Mouse (Mus musculus) stomach, embryonic 15.5 days (tissue): ENCODE data around the gene Ifih1. TPM values are rescaled to one million over a fixed set of nuclear protein-coding genes. Genes with fewer than 3 reads are reported as not detected.

Source experiments
- ATAC-seq: fragments of 200-750 bp; cut with Nextera tagmentation; 2 replicates; pipeline ENCODE4 v1.8.0; 2017; ENCODE audit warnings: low read depth, moderate number of reproducible peaks, moderate TSS enrichment; ENCODE audit not compliant: insufficient read depth, low FRiP score
- H3K27ac ChIP-seq: fragments of 300-500 bp; sonication (generic); 2 replicates; pipeline ENCODE4 v1.5.1; 2015; ENCODE audit warnings: mild to moderate bottlenecking, inconsistent platforms
- H3K27me3 ChIP-seq: fragments of 300-500 bp; sonication (generic); replicated peaks from 2 replicates; pipeline ENCODE4 v1.6.1; 2015; ENCODE audit warnings: inconsistent platforms
- H3K36me3 ChIP-seq: fragments of 300-500 bp; sonication (generic); 2 replicates; pipeline ENCODE4 v1.6.1; 2015; ENCODE audit warnings: inconsistent platforms
- H3K4me1 ChIP-seq: fragments of 300-500 bp; sonication (generic); 2 replicates; pipeline ENCODE4 v1.6.1; 2015; ENCODE audit warnings: inconsistent platforms
- H3K4me2 ChIP-seq: fragments of 300-500 bp; sonication (generic); 2 replicates; pipeline ENCODE4 v1.6.1; 2015; ENCODE audit warnings: mild to moderate bottlenecking, inconsistent platforms
- H3K4me3 ChIP-seq: fragments of 300-500 bp; sonication (generic); replicated peaks from 2 replicates; pipeline ENCODE4 v1.5.1; 2015; ENCODE audit warnings: inconsistent platforms
- H3K9ac ChIP-seq: fragments of 300-500 bp; sonication (generic); 2 replicates; pipeline ENCODE4 v1.6.1; 2015; ENCODE audit warnings: inconsistent platforms
- H3K9me3 ChIP-seq: fragments of 300-500 bp; sonication (generic); 2 replicates; pipeline ENCODE4 v1.6.1; 2016; ENCODE audit warnings: inconsistent platforms
- WGBS: fragments of 180-500 bp; shearing (Covaris S2); methylation state at CpG from one replicate; pipeline ENCODE4 v1.1.7; 2015; 5-methylcytosine and 5-hydroxymethylcytosine counted together
- polyA plus RNA-seq: library from polyadenylated mRNA; unstranded; fragments of >200 nt; fragmentation: Nextera tagmentation; extraction: Ambion mirVana; gene quantifications from 2 replicates; pipeline ENCODE4 v1.2.1, GENCODE M21; 2015

Ifih1 gene
- polyA plus RNA-seq, result 4.4 TPM in 2 replicates

DNA sequence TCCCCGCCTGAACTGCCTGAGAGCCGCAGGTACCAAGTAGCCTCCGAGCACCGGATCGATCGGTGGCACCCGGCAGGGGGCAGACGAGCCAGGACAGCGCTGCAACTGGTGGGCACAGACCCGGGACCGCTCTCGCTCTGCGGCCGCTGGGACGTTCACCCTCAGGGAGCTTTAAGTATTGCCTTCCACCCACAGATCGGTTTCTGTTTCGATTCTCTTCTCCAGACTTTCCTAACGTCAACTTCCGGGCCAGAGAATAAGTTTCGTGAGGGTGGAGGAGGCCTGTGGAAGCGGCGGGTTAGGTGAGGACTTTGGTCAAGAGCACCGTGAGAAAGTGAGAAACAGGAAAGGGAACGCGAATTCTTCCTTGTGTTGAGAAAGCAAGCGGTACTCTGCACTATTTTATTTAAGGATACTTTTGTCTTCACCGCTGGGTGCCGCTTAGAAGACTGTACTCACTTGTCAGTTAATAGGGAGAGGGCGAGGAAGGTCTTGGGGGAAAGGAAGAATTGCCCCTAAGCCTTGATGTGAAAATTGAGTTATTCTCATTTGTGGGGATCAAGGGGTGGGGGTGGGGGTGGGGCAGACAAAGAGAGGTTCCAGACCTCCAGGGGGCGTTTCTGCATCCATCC, at the start of gene Ifih1:
Ifih1 (minus strand) TSS at position 242 of the 632 bp plus-strand sequence.
- no peaks in the 10 kb centered on the region for H3K27me3 ChIP-seq
- H3K9me3 ChIP-seq, result no peaks in the 10 kb centered on the region
- no peaks in the 10 kb centered on the region for H3K36me3 ChIP-seq
- H3K4me2 ChIP-seq, result peak within 1 kb of the TSS; percentile 58
- WGBS, result 1% methylated on average over 30 of the region's 30 CpGs
- peak within 1 kb of the TSS; percentile 52 for H3K4me3 ChIP-seq
- peak within 1 kb of the TSS; percentile 54 for H3K27ac ChIP-seq
- H3K4me1 ChIP-seq, result peaks cover 7% of the 10 kb centered on the region; the same call in 1 of the 2 replicates
- peak within 1 kb of the TSS; percentile 17; the same call in 1 of the 2 replicates for H3K9ac ChIP-seq
- peak; percentile 86 for ATAC-seq

DNA sequence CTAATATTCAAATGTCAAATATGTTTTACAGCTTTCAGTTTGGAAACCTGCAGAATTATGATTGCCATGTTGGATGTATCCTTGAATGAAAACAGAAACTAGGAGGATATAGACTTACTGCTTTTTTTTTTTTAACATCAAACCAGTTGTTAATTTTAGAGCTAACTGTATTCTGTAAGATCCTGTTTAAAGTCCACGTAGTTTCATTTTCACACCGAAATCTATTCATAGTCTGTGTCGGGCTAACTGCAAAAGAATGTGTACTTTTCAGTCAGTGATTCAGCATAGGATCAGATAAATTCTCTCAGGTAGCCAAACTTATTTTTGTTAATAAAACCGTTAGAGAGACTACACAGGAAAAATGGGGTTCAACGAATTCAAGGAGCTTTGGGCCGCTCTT, 39.9 kb upstream of the Ifih1 start:
- H3K9ac ChIP-seq, result no peak overlapping the region

DNA sequence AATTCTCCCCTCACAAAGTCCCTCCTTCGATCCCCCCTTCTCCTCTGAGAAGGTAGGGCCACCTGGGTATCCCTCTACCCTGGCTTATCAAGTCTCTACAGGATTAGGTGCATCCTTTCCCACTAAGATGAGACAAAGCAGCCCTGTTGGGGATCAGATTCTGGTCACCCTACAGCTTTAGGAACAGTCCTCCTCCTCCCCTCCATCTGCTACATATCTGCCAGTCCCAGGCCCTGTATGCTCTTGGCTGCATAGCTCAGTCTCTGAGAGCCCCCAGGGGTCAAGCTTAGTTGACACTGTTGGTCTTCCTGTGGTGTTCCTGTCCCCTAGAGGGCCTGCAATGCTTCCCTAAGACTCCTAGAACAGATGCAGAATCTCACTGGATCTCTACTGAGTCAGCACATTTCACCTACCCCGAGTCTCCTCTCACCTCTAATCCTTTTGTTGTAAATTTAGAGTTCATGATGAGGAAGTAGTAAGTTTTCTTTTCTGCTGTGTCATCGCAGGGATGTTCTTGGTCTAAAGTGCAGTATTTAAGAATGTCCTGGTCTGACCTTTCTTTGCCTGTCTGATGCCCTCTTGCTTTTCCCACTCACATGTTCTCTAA, 39.0 kb upstream of the Ifih1 start:
- no peak for ATAC-seq
- H3K4me2 ChIP-seq, result no peak overlapping the region
- no peak overlapping the region for H3K4me3 ChIP-seq
- H3K9ac ChIP-seq, result no peak overlapping the region
- 50% methylated on average over 3 of the region's 3 CpGs for WGBS
- no peak overlapping the region for H3K27ac ChIP-seq
- no peaks in the 10 kb centered on the region for H3K27me3 ChIP-seq
- H3K4me1 ChIP-seq, result no peaks in the 10 kb centered on the region
- H3K9me3 ChIP-seq, result no peaks in the 10 kb centered on the region
- no peaks in the 10 kb centered on the region for H3K36me3 ChIP-seq

More for the DNA sequence above, 39.9 kb upstream of the Ifih1 start:
- no peaks in the 10 kb centered on the region for H3K36me3 ChIP-seq
- H3K27me3 ChIP-seq, result no peaks in the 10 kb centered on the region
- no peak overlapping the region for H3K4me3 ChIP-seq
- H3K27ac ChIP-seq, result no peak overlapping the region
- 79% methylated on average over 6 of the region's 6 CpGs for WGBS
- ATAC-seq, result no peak
- no peak overlapping the region for H3K4me2 ChIP-seq
- H3K9me3 ChIP-seq, result no peaks in the 10 kb centered on the region
- no peaks in the 10 kb centered on the region for H3K4me1 ChIP-seq

DNA sequence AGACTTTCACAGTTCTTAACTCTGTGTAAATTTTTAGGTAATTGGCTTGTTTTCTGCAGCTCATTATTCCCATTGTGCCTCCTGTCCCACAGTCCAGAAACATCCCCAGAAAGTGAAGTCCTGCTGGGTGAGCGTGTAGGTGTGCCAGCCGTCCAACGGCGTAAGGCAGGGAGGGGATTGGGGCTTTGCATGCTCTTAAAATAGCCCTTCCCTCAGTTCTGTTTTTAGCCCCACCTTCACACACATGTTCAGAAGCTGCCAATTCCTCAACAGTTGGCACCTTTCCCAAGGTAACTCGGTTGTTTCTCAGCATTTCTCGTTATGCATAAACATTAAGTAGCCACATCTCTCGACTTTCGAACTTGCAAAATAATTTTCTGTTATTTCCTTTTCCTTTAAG, 35.6 kb upstream of the Ifih1 start:
- H3K9ac ChIP-seq, result no peak overlapping the region
- ATAC-seq, result no peak
- WGBS, result 79% methylated on average over 8 of the region's 8 CpGs

DNA sequence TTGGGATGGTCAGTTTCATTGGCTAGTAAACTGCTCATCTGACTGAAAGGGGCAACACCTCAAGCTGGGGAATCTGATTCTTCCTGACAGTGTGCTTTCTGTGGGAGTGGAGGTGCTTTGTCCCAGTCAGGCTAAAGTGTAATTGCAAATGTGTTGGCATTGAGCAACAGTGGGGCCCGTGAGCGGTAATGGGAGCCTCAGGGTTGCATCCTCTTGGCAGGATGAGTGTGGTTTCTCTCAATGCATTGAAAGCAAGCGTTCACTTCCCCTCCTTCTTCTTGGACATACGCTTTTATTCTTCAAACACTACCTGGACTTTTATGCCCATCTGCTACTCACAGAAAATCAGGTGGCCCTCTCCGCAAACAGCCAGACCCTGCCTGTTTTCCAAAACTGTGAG, 26.7 kb upstream of the Ifih1 start:
- H3K36me3 ChIP-seq, result no peaks in the 10 kb centered on the region
- no peak overlapping the region for H3K4me2 ChIP-seq
- no peak overlapping the region for H3K4me3 ChIP-seq
- H3K27ac ChIP-seq, result no peak overlapping the region
- H3K27me3 ChIP-seq, result no peaks in the 10 kb centered on the region
- no peak for ATAC-seq
- no peaks in the 10 kb centered on the region for H3K9me3 ChIP-seq
- H3K4me1 ChIP-seq, result no peaks in the 10 kb centered on the region
- WGBS, result 87% methylated on average over 5 of the region's 5 CpGs
- H3K9ac ChIP-seq, result no peak overlapping the region

More for the DNA sequence above, 35.6 kb upstream of the Ifih1 start:
- no peaks in the 10 kb centered on the region for H3K4me1 ChIP-seq
- no peaks in the 10 kb centered on the region for H3K9me3 ChIP-seq
- H3K27me3 ChIP-seq, result no peaks in the 10 kb centered on the region
- no peak overlapping the region for H3K4me2 ChIP-seq
- H3K4me3 ChIP-seq, result no peak overlapping the region
- H3K36me3 ChIP-seq, result no peaks in the 10 kb centered on the region
- H3K27ac ChIP-seq, result no peak overlapping the region

DNA sequence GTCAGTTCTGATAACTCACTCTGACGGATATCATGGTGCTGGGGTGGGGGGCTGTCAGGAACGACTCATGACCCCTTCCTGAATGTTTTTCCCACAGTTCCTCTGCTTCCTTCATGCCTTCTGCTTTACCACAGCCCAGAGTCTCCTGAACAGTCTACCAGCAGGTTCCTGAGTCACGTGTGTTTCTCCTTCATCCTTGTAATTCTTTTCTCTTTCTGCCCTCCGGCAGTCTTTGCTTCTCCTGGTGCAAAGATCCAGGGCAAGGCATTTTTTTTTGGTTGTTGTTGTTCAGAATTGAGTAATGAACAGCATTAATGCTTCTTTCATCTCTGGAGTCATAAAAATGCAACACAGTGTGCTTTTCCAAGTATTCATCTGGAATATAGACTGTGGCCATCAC, 24.7 kb upstream of the Ifih1 start:
- WGBS, result 74% methylated on average over 4 of the region's 4 CpGs
- H3K27me3 ChIP-seq, result no peaks in the 10 kb centered on the region
- H3K9me3 ChIP-seq, result no peaks in the 10 kb centered on the region
- no peak overlapping the region for H3K27ac ChIP-seq
- no peak overlapping the region for H3K4me3 ChIP-seq
- ATAC-seq, result no peak
- no peaks in the 10 kb centered on the region for H3K4me1 ChIP-seq
- H3K4me2 ChIP-seq, result no peak overlapping the region
- no peak overlapping the region for H3K9ac ChIP-seq
- H3K36me3 ChIP-seq, result no peaks in the 10 kb centered on the region

DNA sequence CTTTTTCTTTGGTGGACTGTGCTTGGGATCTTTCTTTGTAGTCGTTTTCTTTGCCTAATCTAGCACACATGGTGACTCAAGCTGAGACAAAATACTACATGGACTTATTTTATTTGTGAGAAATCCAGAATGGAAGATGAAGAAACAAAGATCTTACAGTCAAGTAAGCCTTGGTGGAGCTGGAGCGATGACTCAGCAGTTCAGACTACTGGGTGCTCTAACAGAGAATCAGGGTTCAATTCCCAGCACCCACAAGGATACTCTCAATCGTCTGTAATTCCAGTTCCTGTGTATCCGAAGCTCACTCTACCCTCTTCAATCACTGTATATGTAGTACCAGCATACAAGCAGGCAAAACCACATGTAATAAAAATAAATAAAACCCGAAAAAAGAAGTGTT, 24.2 kb upstream of the Ifih1 start:
- WGBS, result 76% methylated on average over 5 of the region's 5 CpGs
- ATAC-seq, result no peak
- H3K4me3 ChIP-seq, result no peak overlapping the region
- no peak overlapping the region for H3K9ac ChIP-seq
- no peak overlapping the region for H3K4me2 ChIP-seq
- no peaks in the 10 kb centered on the region for H3K27me3 ChIP-seq
- no peaks in the 10 kb centered on the region for H3K4me1 ChIP-seq
- no peaks in the 10 kb centered on the region for H3K36me3 ChIP-seq
- H3K27ac ChIP-seq, result no peak overlapping the region
- no peaks in the 10 kb centered on the region for H3K9me3 ChIP-seq

DNA sequence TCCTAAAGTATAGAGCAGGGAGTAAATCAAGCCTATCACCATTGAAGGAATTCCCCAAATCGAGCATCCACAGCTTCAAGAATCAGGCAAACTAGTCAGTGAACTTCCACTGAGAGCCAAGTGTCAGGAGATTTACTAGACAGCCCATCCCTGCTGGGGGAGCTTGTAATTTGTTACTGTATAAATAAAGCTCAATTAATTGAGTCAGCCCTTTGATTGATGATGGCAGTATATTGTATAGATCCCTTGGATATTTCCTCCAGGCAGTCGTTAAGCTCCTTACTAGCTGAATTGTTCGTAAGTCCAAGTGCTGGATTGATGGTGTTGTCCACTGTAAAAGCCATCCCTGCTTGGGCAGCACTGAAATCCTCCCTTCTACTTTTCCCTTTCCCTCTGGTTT, 23.8 kb upstream of the Ifih1 start:
- Histone ChIP-seq H3K4me1 (no peaks in the 10 kb centered on the region; the same call in 1 of the 2 replicates), H3K4me2 (no peak overlapping the region), H3K9ac (no peak overlapping the region), H3K36me3 (no peaks in the 10 kb centered on the region), H3K27ac (no peak overlapping the region), H3K27me3 (no peaks in the 10 kb centered on the region), H3K4me3 (no peak overlapping the region), H3K9me3 (no peaks in the 10 kb centered on the region)
- 61% methylated on average over 3 of the region's 3 CpGs for WGBS
- no peak for ATAC-seq

DNA sequence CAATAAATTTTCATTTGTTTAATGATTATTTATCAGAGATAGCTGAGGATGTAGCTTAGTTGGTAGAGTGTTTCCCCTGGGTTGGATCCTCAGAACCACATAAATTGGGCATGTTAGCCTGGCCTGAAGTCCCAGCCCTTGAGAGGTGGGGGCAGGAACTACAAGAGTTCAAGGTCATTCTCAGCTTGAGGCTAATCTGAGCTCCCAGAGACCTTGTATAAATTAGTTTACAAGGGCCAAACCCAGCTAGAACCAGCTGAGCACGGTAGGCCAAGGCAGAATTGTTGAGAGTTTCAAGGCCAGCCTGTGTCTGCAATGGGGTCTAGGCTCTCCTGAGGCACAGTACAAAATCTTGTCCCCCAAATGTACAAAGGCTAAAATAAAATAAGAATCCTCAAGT, 19.5 kb upstream of the Ifih1 start:
- Histone ChIP-seq H3K4me2 (no peak overlapping the region), H3K9me3 (no peaks in the 10 kb centered on the region), H3K27me3 (no peaks in the 10 kb centered on the region), H3K27ac (no peak overlapping the region), H3K4me3 (no peak overlapping the region), H3K9ac (no peak overlapping the region), H3K36me3 (no peaks in the 10 kb centered on the region), H3K4me1 (no peaks in the 10 kb centered on the region; the same call in 1 of the 2 replicates)
- no peak for ATAC-seq
- 38% methylated on average over 1 of the region's 1 CpGs for WGBS

DNA sequence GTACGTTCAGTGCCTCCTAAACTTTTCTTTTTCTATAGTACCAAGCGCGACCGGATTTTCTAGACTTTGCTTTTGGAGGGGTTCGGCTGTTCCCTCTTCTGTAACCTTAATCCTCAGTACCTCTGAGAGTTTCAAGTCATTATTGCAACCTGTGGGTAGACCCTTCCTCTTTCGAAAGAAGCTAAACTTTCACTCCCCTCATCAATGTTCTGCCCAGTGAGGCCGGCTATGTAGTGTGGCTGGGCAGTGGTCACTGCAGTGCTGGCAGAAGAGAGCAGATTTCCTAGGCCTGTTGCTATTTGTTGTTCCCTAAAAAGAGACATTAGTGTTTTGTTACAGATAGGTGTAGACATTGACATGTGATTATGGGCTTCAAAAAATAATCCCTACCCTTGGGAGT, 18.8 kb upstream of the Ifih1 start:
- Histone ChIP-seq H3K4me1 (no peaks in the 10 kb centered on the region; the same call in 1 of the 2 replicates), H3K36me3 (no peaks in the 10 kb centered on the region), H3K4me3 (peak overlapping the region; percentile 67; the same call in 1 of the 2 replicates), H3K9me3 (no peaks in the 10 kb centered on the region), H3K9ac (no peak overlapping the region), H3K4me2 (peak overlapping the region; percentile 93; the same call in 1 of the 2 replicates), H3K27ac (no peak overlapping the region), H3K27me3 (no peaks in the 10 kb centered on the region)
- 59% methylated on average over 7 of the region's 7 CpGs for WGBS
- ATAC-seq, result no peak

DNA sequence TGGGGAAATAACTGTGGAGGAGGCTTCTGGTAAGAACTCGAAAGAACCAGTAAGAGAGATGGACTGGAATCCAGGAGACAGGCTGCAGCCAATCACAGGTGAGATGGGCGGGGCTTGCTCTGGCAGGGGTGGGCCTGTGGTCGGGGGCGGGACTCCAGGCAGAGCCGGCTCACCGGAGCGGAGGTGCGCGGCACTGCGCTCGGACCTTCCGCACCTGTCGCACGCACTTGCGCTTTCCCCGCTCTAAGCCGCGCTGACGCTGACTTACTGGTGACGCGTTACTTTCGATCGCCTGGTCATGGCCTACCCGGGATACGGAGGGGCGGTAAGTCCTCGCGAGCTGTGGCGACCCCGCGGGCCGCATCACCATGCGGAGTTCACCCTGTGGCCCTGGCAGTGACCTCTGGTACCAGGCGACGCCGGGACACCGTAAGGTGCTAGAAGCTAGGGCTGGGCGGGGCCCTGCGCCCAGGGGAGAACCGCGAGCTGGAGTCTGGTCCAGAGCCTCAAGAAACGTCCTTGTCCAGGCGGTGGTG, 18.1 kb upstream of the Ifih1 start, which contains the start of gene Gca:
Gca (plus strand) TSS at position 151 of the 536 bp plus-strand sequence.
- Histone ChIP-seq H3K4me3 (peak within 1 kb of the TSS; percentile 67), H3K9ac (peak within 1 kb of the TSS; percentile 34; the same call in 1 of the 2 replicates), H3K27ac (peak within 1 kb of the TSS; percentile 51; the same call in 1 of the 2 replicates), H3K4me2 (peak within 1 kb of the TSS; percentile 93), H3K9me3 (no peaks in the 10 kb centered on the region), H3K4me1 (no peaks in the 10 kb centered on the region; the same call in 1 of the 2 replicates), H3K36me3 (no peaks in the 10 kb centered on the region), H3K27me3 (no peaks in the 10 kb centered on the region)
- ATAC-seq, result peak; percentile 99
- under 1% methylated on average over 43 of the region's 43 CpGs for WGBS

DNA sequence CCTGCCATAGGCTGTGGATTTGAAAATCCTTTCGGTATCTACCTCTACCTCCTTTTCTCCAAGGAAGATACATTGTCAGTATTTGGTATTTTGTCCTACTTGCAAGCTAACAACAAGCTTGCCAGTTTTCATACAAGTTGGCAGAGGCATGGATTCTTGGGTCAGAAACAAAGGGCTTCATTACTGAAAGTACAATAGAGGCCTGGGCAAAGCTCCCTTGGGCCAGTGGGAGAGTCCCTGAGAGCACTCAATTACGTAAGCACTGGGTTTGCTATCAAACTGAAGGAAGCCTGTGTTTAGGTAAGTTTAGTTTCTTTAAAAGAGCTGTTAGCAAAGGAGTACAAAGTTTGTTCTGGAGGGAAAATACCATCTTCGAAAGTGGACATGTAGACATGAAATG, 16.5 kb upstream of the Ifih1 start:
- H3K4me1 ChIP-seq, result no peaks in the 10 kb centered on the region; the same call in 1 of the 2 replicates
- no peaks in the 10 kb centered on the region for H3K27me3 ChIP-seq
- 89% methylated on average over 3 of the region's 3 CpGs for WGBS
- H3K27ac ChIP-seq, result no peak overlapping the region
- H3K9me3 ChIP-seq, result no peaks in the 10 kb centered on the region
- no peak overlapping the region for H3K4me3 ChIP-seq
- H3K36me3 ChIP-seq, result no peaks in the 10 kb centered on the region
- H3K9ac ChIP-seq, result no peak overlapping the region
- H3K4me2 ChIP-seq, result no peak overlapping the region
- no peak for ATAC-seq
